Mouse (Mus musculus): ENCODE results near the gene Ppy. TPM values are rescaled to one million over a fixed set of nuclear protein-coding genes. Genes with fewer than 3 reads are reported as not detected.
A peak's percentile ranks its signal among the peaks of the same experiment; 100 is the strongest.

Ppy gene
- not detected in 2 replicates for polyA plus RNA-seq (2011; ENCODE audit: insufficient read depth, insufficient read length, low read depth, missing spikeins)

- Histone ChIP-seq H3K4me3 (ENCODE audit: low read depth, low read length) (no peak within 1 kb of the TSS), H3K9ac (ENCODE audit: low read depth, poor library complexity, severe bottlenecking) (no peak within 1 kb of the TSS), H3K9me3 (replicated peaks; ENCODE audit: control insufficient read depth, insufficient read depth, low read length, poor library complexity, severe bottlenecking) (no peaks in the 10 kb centered on the region), H3K27ac (ENCODE audit: insufficient read depth, low read length) (no peak within 1 kb of the TSS), H3K36me3 (ENCODE audit: control insufficient read depth, insufficient read depth, low read length, poor library complexity, severe bottlenecking) (no peaks in the 10 kb centered on the region), H3K4me1 (ENCODE audit: control insufficient read depth, insufficient read depth, low read length) (peaks cover 1% of the 10 kb centered on the region), H3K27me3 (ENCODE audit: control insufficient read depth, insufficient read depth, low read length, poor library complexity, severe bottlenecking) (no peaks in the 10 kb centered on the region)
- TF ChIP-seq EP300 (IDR thresholded peaks at IDR 0.05; ENCODE audit: insufficient read depth, low read depth, low read length) (no peak), CTCF (IDR thresholded peaks at IDR 0.05; ENCODE audit: low read depth, low read length) (no peak), POLR2A (IDR thresholded peaks at IDR 0.05; ENCODE audit: insufficient read depth, low read length) (no peak)
These were observed at the start of gene Ppy for GRCm38 (mm10) chr11:102101219-102101618. TSS of gene Ppy (minus strand) at chr11:102101319.

GRCm38 (mm10) chr11:102147213-102147989, 46.3 kb upstream of the Ppy start:
- Histone ChIP-seq H3K27me3 (ENCODE audit: control insufficient read depth, insufficient read depth, low read length, poor library complexity, severe bottlenecking) (no peaks in the 10 kb centered on the region), H3K4me3 (ENCODE audit: low read depth, low read length) (peak overlapping the region; percentile 14), H3K9ac (ENCODE audit: low read depth, poor library complexity, severe bottlenecking) (no peak overlapping the region), H3K36me3 (ENCODE audit: control insufficient read depth, insufficient read depth, low read length, poor library complexity, severe bottlenecking) (no peaks in the 10 kb centered on the region), H3K27ac (ENCODE audit: insufficient read depth, low read length) (no peak overlapping the region), H3K9me3 (replicated peaks; ENCODE audit: control insufficient read depth, insufficient read depth, low read length, poor library complexity, severe bottlenecking) (no peaks in the 10 kb centered on the region), H3K4me1 (ENCODE audit: control insufficient read depth, insufficient read depth, low read length) (no peaks in the 10 kb centered on the region)
- TF ChIP-seq POLR2A (IDR thresholded peaks at IDR 0.05; ENCODE audit: insufficient read depth, low read length) (no peak), EP300 (IDR thresholded peaks at IDR 0.05; ENCODE audit: insufficient read depth, low read depth, low read length) (no peak), CTCF (IDR thresholded peaks at IDR 0.05; ENCODE audit: low read depth, low read length) (no peak)

GRCm38 (mm10) chr11:102146531-102146930, 45.4 kb upstream of the Ppy start:
- no peaks in the 10 kb centered on the region for H3K4me1 ChIP-seq (ENCODE audit: control insufficient read depth, insufficient read depth, low read length)
- H3K4me3 ChIP-seq (ENCODE audit: low read depth, low read length) = peak overlapping the region; percentile 52
- TF ChIP-seq POLR2A (IDR thresholded peaks at IDR 0.05; ENCODE audit: insufficient read depth, low read length) (no peak), EP300 (IDR thresholded peaks at IDR 0.05; ENCODE audit: insufficient read depth, low read depth, low read length) (no peak), CTCF (IDR thresholded peaks at IDR 0.05; ENCODE audit: low read depth, low read length) (no peak)
- H3K9me3 ChIP-seq (replicated peaks; ENCODE audit: control insufficient read depth, insufficient read depth, low read length, poor library complexity, severe bottlenecking) = no peaks in the 10 kb centered on the region
- no peak overlapping the region for H3K27ac ChIP-seq (ENCODE audit: insufficient read depth, low read length)
- H3K27me3 ChIP-seq (ENCODE audit: control insufficient read depth, insufficient read depth, low read length, poor library complexity, severe bottlenecking) = no peaks in the 10 kb centered on the region
- no peak overlapping the region for H3K9ac ChIP-seq (ENCODE audit: low read depth, poor library complexity, severe bottlenecking)
- H3K36me3 ChIP-seq (ENCODE audit: control insufficient read depth, insufficient read depth, low read length, poor library complexity, severe bottlenecking) = no peaks in the 10 kb centered on the region

- no peaks in the 10 kb centered on the region for H3K27me3 ChIP-seq (ENCODE audit: control insufficient read depth, insufficient read depth, low read length, poor library complexity, severe bottlenecking)
- no peaks in the 10 kb centered on the region for H3K4me1 ChIP-seq (ENCODE audit: control insufficient read depth, insufficient read depth, low read length)
- TF ChIP-seq EP300 (IDR thresholded peaks at IDR 0.05; ENCODE audit: insufficient read depth, low read depth, low read length) (no peak), POLR2A (IDR thresholded peaks at IDR 0.05; ENCODE audit: insufficient read depth, low read length) (no peak), CTCF (IDR thresholded peaks at IDR 0.05; ENCODE audit: low read depth, low read length) (no peak)
- H3K9me3 ChIP-seq (replicated peaks; ENCODE audit: control insufficient read depth, insufficient read depth, low read length, poor library complexity, severe bottlenecking) = no peaks in the 10 kb centered on the region
- peak overlapping the region; percentile 52 for H3K4me3 ChIP-seq (ENCODE audit: low read depth, low read length)
- no peaks in the 10 kb centered on the region for H3K36me3 ChIP-seq (ENCODE audit: control insufficient read depth, insufficient read depth, low read length, poor library complexity, severe bottlenecking)
- no peak overlapping the region for H3K27ac ChIP-seq (ENCODE audit: insufficient read depth, low read length)
- no peak overlapping the region for H3K9ac ChIP-seq (ENCODE audit: low read depth, poor library complexity, severe bottlenecking)
These were observed 44.9 kb upstream of the Ppy start for GRCm38 (mm10) chr11:102146005-102146404.

GRCm38 (mm10) chr11:102145471-102146001, 44.4 kb upstream of the Ppy start, which contains the start of gene Nags:
TSS of gene Nags (plus strand) at chr11:102145513.
- Histone ChIP-seq H3K36me3 (ENCODE audit: control insufficient read depth, insufficient read depth, low read length, poor library complexity, severe bottlenecking) (no peaks in the 10 kb centered on the region), H3K4me1 (ENCODE audit: control insufficient read depth, insufficient read depth, low read length) (no peaks in the 10 kb centered on the region), H3K9ac (ENCODE audit: low read depth, poor library complexity, severe bottlenecking) (peak within 1 kb of the TSS; percentile 20; the same call in 1 of the 2 replicates)

More at GRCm38 (mm10) chr11:102145471-102146001, 44.4 kb upstream of the Ppy start, which contains the start of gene Nags:
- Histone ChIP-seq H3K9me3 (replicated peaks; ENCODE audit: control insufficient read depth, insufficient read depth, low read length, poor library complexity, severe bottlenecking) (no peaks in the 10 kb centered on the region), H3K4me3 (ENCODE audit: low read depth, low read length) (peak within 1 kb of the TSS; percentile 52), H3K27ac (ENCODE audit: insufficient read depth, low read length) (no peak within 1 kb of the TSS), H3K27me3 (ENCODE audit: control insufficient read depth, insufficient read depth, low read length, poor library complexity, severe bottlenecking) (no peaks in the 10 kb centered on the region)
- TF ChIP-seq EP300 (IDR thresholded peaks at IDR 0.05; ENCODE audit: insufficient read depth, low read depth, low read length) (no peak), POLR2A (IDR thresholded peaks at IDR 0.05; ENCODE audit: insufficient read depth, low read length) (no peak), CTCF (IDR thresholded peaks at IDR 0.05; ENCODE audit: low read depth, low read length) (no peak)

All from ES-Bruce4 (cell line).